Mouse (Mus musculus): ENCODE measurements around the gene Ap2a2. TPM values are rescaled to one million over a fixed set of nuclear protein-coding genes. Genes with fewer than 3 reads are reported as not detected.
"Not testable (repeated sequence)": the region's sequence is repeated elsewhere in the genome, so short reads cannot be mapped to it uniquely, and the experiment has no call there.

Ap2a2 gene
- polyA plus RNA-seq, 1 experiment from 2014 or later = 104 TPM

DNA sequence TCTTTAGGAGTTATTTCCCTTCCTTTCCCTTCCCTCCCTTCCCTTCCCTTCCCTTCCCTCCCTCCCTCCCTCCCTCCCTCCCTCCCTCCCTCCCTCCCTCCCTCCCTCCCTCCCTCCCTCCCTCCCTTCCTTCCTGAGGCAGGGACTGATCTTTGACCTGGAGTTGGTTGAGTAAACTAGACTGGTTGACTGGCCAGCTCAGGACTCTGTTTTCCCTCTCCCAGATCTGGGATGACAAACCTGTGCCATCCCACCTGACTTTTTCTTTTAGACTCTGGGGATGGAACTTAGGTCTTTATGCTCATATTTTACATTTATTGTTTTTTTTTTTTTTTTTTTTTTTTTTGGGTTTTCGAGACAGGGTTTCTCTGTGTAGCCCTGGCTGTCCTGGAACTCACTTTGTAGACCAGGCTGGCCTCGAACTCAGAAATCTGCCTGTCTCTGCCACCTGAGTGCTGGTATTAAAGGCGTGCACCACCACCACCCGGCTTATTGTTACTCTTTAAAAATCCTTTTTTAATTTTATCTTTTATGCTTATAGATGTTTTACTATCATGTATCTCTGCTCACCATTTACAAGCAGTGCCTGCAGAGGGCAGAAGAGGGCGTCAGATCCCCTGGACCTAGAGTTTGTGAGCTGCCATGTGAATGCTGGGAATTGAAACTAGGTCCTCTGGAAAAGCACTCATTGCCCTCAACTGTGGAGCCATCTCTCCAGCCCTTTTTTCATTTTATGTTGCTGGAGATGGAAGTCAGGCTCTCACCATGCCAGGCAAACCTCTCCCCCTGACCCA is 22.3 kb downstream of the Ap2a2 start:
- peaks cover 11% of the 10 kb centered on the region for H3K36me3 ChIP-seq (replicated peaks; ENCODE audit: control insufficient read depth, insufficient read depth)
- H3K4me2 ChIP-seq (replicated peaks) = no peak overlapping the region
- no peak for DNase-seq (ENCODE audit: low spot score)
- no peak for ATAC-seq (ENCODE audit: low FRiP score)
- no peaks in the 10 kb centered on the region for H3K9me3 ChIP-seq (ENCODE audit: control insufficient read depth, low read length)
- H3K4me1 ChIP-seq (replicated peaks; ENCODE audit: control insufficient read depth, insufficient read depth, low read length) = no peaks in the 10 kb centered on the region
- H3K27me3 ChIP-seq (ENCODE audit: control insufficient read depth, insufficient read depth, low read length) = no peaks in the 10 kb centered on the region
- 86% methylated on average over 4 of the region's 5 CpGs for WGBS
- H3K27ac ChIP-seq = no peak overlapping the region
- H3K4me3 ChIP-seq (replicated peaks; ENCODE audit: low read length) = no peak overlapping the region
- no peak overlapping the region for H3K9ac ChIP-seq

DNA sequence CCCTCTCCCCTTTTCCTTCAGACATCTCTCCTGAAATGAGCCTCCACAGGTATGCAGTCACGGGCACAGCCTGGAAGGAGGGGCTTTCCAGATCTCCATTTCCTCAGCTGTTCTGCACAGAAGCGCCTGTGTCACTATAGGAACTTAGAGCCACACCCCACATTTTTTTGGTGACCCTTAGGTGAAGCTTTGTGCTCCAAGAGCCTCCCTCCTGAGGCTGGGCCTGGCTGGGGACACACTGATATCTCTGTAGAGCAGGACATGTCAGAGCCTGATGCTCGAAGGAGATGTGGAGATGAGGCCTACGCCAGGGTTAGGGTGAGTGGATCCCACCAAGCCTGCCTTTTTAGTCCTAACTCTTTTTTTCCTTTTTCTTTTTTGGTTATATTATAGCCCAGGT is 23.3 kb downstream of the Ap2a2 start:
- DNase-seq (ENCODE audit: low spot score) (no peak), ATAC-seq (ENCODE audit: low FRiP score) (no peak)
- Histone ChIP-seq H3K27ac (no peak overlapping the region), H3K9me3 (ENCODE audit: control insufficient read depth, low read length) (no peaks in the 10 kb centered on the region), H3K9ac (no peak overlapping the region), H3K36me3 (replicated peaks; ENCODE audit: control insufficient read depth, insufficient read depth) (peaks cover 21% of the 10 kb centered on the region), H3K27me3 (ENCODE audit: control insufficient read depth, insufficient read depth, low read length) (no peaks in the 10 kb centered on the region), H3K4me1 (replicated peaks; ENCODE audit: control insufficient read depth, insufficient read depth, low read length) (no peaks in the 10 kb centered on the region), H3K4me2 (replicated peaks) (no peak overlapping the region), H3K4me3 (replicated peaks; ENCODE audit: low read length) (no peak overlapping the region)
- 90% methylated on average over 4 of the region's 4 CpGs for WGBS

DNA sequence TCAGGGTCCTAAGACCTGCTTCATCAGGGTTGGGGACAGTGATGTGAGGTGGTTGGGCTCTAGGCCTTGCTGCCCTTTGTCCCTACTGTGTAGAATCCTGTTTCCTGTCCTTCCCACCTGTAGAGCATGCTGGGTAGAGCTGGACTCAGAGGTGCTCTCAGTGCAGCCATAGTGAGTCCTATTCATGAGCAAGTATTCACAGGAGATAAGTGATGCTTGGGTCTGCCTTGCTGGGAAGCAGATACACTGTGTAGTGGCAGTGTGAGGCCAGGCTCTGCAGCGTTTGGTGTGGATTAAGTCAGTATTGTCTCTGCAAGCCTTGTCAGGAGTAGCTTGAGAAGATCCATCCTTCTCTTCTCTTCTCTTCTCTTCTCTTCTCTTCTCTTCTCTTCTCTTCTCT is 23.9 kb downstream of the Ap2a2 start:
- Histone ChIP-seq H3K27ac (no peak overlapping the region), H3K9me3 (ENCODE audit: control insufficient read depth, low read length) (no peaks in the 10 kb centered on the region), H3K4me1 (replicated peaks; ENCODE audit: control insufficient read depth, insufficient read depth, low read length) (no peaks in the 10 kb centered on the region), H3K4me3 (replicated peaks; ENCODE audit: low read length) (no peak overlapping the region), H3K27me3 (ENCODE audit: control insufficient read depth, insufficient read depth, low read length) (no peaks in the 10 kb centered on the region), H3K36me3 (replicated peaks; ENCODE audit: control insufficient read depth, insufficient read depth) (peaks cover 25% of the 10 kb centered on the region), H3K9ac (no peak overlapping the region), H3K4me2 (replicated peaks) (no peak overlapping the region)
- DNase-seq (ENCODE audit: low spot score) (no peak), ATAC-seq (ENCODE audit: low FRiP score) (no peak)
- WGBS = 93% methylated on average over 1 of the region's 1 CpGs

DNA sequence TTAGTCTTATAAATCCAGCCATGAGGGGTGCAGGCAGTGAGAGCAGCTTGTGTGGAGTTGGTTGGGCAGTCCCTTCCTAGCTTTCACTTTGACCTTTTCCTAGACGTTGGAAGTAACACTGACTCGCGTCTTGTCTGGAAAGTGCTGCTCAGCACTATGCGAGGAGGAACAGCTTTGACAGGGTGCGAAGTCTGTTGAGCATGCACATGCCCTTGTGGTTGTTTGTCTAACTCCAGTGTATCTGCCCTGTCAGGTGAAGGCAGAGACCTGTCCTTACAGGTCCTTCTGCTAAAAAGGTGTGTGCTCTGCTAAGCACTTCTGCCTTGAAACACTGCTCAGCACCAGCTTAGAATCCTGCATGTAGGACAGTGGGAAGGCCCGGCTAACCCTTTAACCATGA is 26.9 kb downstream of the Ap2a2 start:
- ATAC-seq (ENCODE audit: low FRiP score) (no peak), DNase-seq (ENCODE audit: low spot score) (no peak)
- WGBS = 97% methylated on average over 6 of the region's 6 CpGs
- peaks cover 38% of the 10 kb centered on the region for H3K36me3 ChIP-seq (replicated peaks; ENCODE audit: control insufficient read depth, insufficient read depth)
- no peak overlapping the region for H3K4me2 ChIP-seq (replicated peaks)
- no peaks in the 10 kb centered on the region for H3K4me1 ChIP-seq (replicated peaks; ENCODE audit: control insufficient read depth, insufficient read depth, low read length)
- no peaks in the 10 kb centered on the region for H3K9me3 ChIP-seq (ENCODE audit: control insufficient read depth, low read length)
- no peak overlapping the region for H3K27ac ChIP-seq
- no peaks in the 10 kb centered on the region for H3K27me3 ChIP-seq (ENCODE audit: control insufficient read depth, insufficient read depth, low read length)
- H3K4me3 ChIP-seq (replicated peaks; ENCODE audit: low read length) = no peak overlapping the region
- H3K9ac ChIP-seq = no peak overlapping the region

DNA sequence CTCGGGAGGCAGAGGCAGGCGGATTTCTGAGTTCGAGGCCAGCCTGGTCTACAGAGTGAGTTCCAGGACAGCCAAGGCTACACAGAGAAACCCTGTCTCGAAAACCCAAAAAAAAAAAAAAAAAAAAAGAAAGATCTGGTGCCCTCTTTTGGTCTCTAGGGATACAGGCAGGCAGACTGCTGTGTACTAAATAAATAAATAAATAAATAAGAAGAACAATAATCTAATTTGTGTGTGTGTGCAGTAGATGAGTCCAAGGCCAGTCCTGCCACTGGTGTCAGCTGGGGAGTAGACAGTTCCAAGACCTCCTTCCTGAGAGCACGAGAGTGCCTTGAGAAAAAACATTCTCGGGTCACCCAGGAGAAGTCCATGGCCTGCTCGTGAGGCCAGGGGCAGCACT is 28.3 kb downstream of the Ap2a2 start:
- H3K4me1 ChIP-seq (replicated peaks; ENCODE audit: control insufficient read depth, insufficient read depth, low read length); H3K27ac ChIP-seq; H3K4me3 ChIP-seq (replicated peaks; ENCODE audit: low read length); DNase-seq (ENCODE audit: low spot score); H3K9me3 ChIP-seq (ENCODE audit: control insufficient read depth, low read length); H3K4me2 ChIP-seq (replicated peaks); H3K9ac ChIP-seq; ATAC-seq (ENCODE audit: low FRiP score); H3K27me3 ChIP-seq (ENCODE audit: control insufficient read depth, insufficient read depth, low read length): not testable (repeated sequence)
- 99% methylated on average over 6 of the region's 7 CpGs for WGBS
- peaks cover 38% of the 10 kb centered on the region for H3K36me3 ChIP-seq (replicated peaks; ENCODE audit: control insufficient read depth, insufficient read depth)

DNA sequence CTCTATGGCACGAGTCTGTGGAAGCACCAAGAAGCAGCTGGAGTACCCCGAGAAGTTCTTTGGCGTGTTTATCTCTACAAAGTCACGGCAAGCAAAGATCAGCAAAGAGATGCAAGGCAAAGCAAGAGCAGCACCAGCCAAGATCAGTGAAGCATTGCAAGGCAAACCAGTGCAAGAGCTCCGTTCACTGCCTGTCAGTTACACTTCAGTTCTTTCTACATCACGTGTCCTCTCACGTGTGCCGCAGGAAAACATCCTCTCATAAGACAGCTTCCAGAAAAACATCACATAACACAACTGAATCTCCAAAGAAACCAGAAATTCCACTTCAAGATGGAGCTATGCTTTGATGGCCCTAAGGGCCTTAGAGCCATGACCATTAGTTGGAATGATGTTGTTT is 29.0 kb downstream of the Ap2a2 start:
- Histone ChIP-seq H3K9ac (no peak overlapping the region), H3K4me3 (replicated peaks; ENCODE audit: low read length) (no peak overlapping the region), H3K4me2 (replicated peaks) (no peak overlapping the region), H3K27ac (no peak overlapping the region), H3K4me1 (replicated peaks; ENCODE audit: control insufficient read depth, insufficient read depth, low read length) (no peaks in the 10 kb centered on the region), H3K9me3 (ENCODE audit: control insufficient read depth, low read length) (no peaks in the 10 kb centered on the region), H3K36me3 (replicated peaks; ENCODE audit: control insufficient read depth, insufficient read depth) (peaks cover 39% of the 10 kb centered on the region), H3K27me3 (ENCODE audit: control insufficient read depth, insufficient read depth, low read length) (no peaks in the 10 kb centered on the region)
- DNase-seq (ENCODE audit: low spot score) (no peak), ATAC-seq (ENCODE audit: low FRiP score) (no peak)
- 95% methylated on average over 8 of the region's 8 CpGs for WGBS

DNA sequence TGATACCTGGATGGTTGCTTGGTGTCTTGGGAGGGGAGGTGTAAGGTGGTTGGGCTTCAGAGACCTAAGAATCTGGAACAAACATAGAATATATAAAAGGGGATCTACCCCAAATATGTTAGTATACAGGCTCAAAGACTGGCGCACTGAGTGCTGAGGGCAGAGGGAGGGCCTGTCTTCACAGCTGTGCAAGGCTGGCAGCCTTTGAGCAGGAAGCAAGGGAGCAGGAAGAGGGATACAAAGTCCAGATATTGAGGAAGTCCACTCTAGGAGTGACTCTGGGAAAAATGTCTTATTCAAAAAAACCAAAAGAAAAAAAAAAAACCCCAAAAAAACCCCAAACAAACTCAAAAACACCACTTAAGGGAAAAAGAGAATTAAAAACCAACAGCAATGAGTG is 30.1 kb downstream of the Ap2a2 start:
- no peaks in the 10 kb centered on the region for H3K27me3 ChIP-seq (ENCODE audit: control insufficient read depth, insufficient read depth, low read length)
- no peak overlapping the region for H3K9ac ChIP-seq
- H3K4me1 ChIP-seq (replicated peaks; ENCODE audit: control insufficient read depth, insufficient read depth, low read length) = no peaks in the 10 kb centered on the region
- H3K4me3 ChIP-seq (replicated peaks; ENCODE audit: low read length) = no peak overlapping the region
- no peak for DNase-seq (ENCODE audit: low spot score)
- H3K36me3 ChIP-seq (replicated peaks; ENCODE audit: control insufficient read depth, insufficient read depth) = peaks cover 48% of the 10 kb centered on the region
- H3K27ac ChIP-seq = no peak overlapping the region
- no peak overlapping the region for H3K4me2 ChIP-seq (replicated peaks)
- no peak for ATAC-seq (ENCODE audit: low FRiP score)
- no peaks in the 10 kb centered on the region for H3K9me3 ChIP-seq (ENCODE audit: control insufficient read depth, low read length)
- 97% methylated on average over 1 of the region's 1 CpGs for WGBS

DNA sequence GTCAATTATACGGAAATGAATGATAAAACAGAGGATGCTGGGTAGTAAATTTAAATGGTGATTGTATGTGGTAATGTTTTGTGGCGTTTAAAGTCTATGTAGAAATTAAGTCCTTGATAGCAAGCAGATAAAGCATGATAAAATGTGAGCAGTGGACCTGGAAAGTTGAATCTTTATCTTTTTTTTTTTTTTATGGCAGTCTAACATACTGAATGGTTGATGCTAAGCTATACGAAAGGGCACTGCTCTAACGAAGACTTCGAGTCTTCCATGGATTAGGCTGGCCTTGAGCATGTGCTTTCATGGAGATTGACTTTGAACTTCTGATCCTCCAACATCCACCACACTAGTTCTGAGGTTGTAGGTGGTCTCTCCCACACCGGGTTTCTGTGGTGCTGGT is 31.1 kb downstream of the Ap2a2 start:
- Histone ChIP-seq H3K4me3 (replicated peaks; ENCODE audit: low read length) (no peak overlapping the region), H3K27ac (no peak overlapping the region), H3K27me3 (ENCODE audit: control insufficient read depth, insufficient read depth, low read length) (no peaks in the 10 kb centered on the region), H3K36me3 (replicated peaks; ENCODE audit: control insufficient read depth, insufficient read depth) (peaks cover 57% of the 10 kb centered on the region), H3K9ac (no peak overlapping the region), H3K4me2 (replicated peaks) (no peak overlapping the region), H3K9me3 (ENCODE audit: control insufficient read depth, low read length) (no peaks in the 10 kb centered on the region), H3K4me1 (replicated peaks; ENCODE audit: control insufficient read depth, insufficient read depth, low read length) (no peaks in the 10 kb centered on the region)
- no peak for ATAC-seq (ENCODE audit: low FRiP score)
- WGBS = 96% methylated on average over 6 of the region's 6 CpGs
- DNase-seq (ENCODE audit: low spot score) = no peak

DNA sequence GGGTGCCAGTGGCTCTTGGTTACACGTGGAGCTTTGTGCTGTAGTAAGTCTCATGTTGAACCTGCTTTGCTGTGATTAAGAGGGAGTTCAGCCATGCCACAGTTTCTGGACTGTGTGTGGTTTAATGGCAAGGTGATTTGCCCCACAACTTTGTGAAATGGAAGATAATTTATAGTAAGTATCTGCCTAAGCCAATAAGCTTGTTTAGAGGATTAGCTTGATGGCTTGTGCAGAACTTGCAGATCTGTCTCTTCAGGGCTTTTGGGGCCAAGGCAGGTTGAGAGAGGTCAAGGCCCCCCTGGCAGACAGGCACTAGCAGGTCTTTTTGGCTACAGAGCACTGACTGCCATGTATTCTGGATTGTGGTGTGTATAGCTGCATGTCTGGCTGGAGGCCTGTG is 35.0 kb downstream of the Ap2a2 start:
- DNase-seq (ENCODE audit: low spot score) (no peak), ATAC-seq (ENCODE audit: low FRiP score) (no peak)
- Histone ChIP-seq H3K4me3 (replicated peaks; ENCODE audit: low read length) (no peak overlapping the region), H3K36me3 (replicated peaks; ENCODE audit: control insufficient read depth, insufficient read depth) (peaks cover 62% of the 10 kb centered on the region), H3K27me3 (ENCODE audit: control insufficient read depth, insufficient read depth, low read length) (no peaks in the 10 kb centered on the region), H3K9ac (no peak overlapping the region), H3K4me2 (replicated peaks) (no peak overlapping the region), H3K9me3 (ENCODE audit: control insufficient read depth, low read length) (no peaks in the 10 kb centered on the region), H3K4me1 (replicated peaks; ENCODE audit: control insufficient read depth, insufficient read depth, low read length) (no peaks in the 10 kb centered on the region), H3K27ac (no peak overlapping the region)
- 97% methylated on average over 1 of the region's 1 CpGs for WGBS

DNA sequence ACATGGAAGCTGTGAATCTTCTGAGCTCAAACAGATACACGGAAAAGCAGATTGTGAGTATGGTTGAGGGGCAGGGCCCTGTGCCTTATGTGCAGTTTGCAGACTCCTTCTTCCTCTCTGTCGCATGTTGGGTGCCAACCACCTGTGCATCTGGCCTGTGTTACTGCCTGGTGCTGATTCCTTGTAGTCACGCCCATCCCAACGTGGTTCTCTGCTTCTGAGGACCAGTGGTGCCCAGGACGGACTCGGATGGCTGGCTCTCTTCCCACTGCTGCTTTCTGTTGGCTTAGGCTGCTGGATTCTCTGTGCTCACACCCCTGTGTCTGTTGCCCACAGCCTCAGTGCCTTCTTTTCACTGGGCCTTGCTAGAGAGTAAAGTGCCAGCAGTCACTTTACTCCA is 35.6 kb downstream of the Ap2a2 start:
- DNase-seq (ENCODE audit: low spot score) (no peak), ATAC-seq (ENCODE audit: low FRiP score) (no peak)
- no peaks in the 10 kb centered on the region for H3K4me1 ChIP-seq (replicated peaks; ENCODE audit: control insufficient read depth, insufficient read depth, low read length)
- no peaks in the 10 kb centered on the region for H3K27me3 ChIP-seq (ENCODE audit: control insufficient read depth, insufficient read depth, low read length)
- peaks cover 66% of the 10 kb centered on the region for H3K36me3 ChIP-seq (replicated peaks; ENCODE audit: control insufficient read depth, insufficient read depth)
- H3K4me3 ChIP-seq (replicated peaks; ENCODE audit: low read length) = no peak overlapping the region
- H3K9ac ChIP-seq = no peak overlapping the region
- WGBS = 95% methylated on average over 6 of the region's 6 CpGs
- H3K4me2 ChIP-seq (replicated peaks) = no peak overlapping the region
- H3K27ac ChIP-seq = no peak overlapping the region
- H3K9me3 ChIP-seq (ENCODE audit: control insufficient read depth, low read length) = no peaks in the 10 kb centered on the region

Data from hindbrain, embryonic 14.5 days (tissue).